Mouse (Mus musculus) liver, adult 2 months (tissue): ENCODE results near the gene Enthd1.

ENCODE experiments used
- CTCF ChIP-seq: fragments of 200-500 bp; IDR thresholded peaks from 2 replicates; pipeline ENCODE4 v1.5.1; 2011; ENCODE audit warnings: low read depth, low read length, control low read depth
- POLR2A ChIP-seq: fragments of 200-500 bp; IDR thresholded peaks from 2 replicates; pipeline ENCODE4 v1.6.1; 2011; ENCODE audit warnings: low read length, control low read depth; ENCODE audit not compliant: insufficient read depth; ENCODE audit errors: extremely low read depth

- TF ChIP-seq CTCF (no peak), POLR2A (no peak)
Measured at GRCm38 (mm10) chr15:80529955-80530869, 34.7 kb downstream of the Enthd1 start.
